Mouse (Mus musculus) heart, adult 2 months (tissue): ENCODE data around the gene Ccndbp1.

Experiments used
- CTCF ChIP-seq: fragments of 200-600 bp; IDR thresholded peaks from 2 replicates; pipeline ENCODE4 v1.8.1; 2022; ENCODE audit warnings: antibody characterized with exemption, mild to moderate bottlenecking, moderate library complexity
- EP300 ChIP-seq: fragments of 200-500 bp; IDR thresholded peaks from 2 replicates; pipeline ENCODE4 v1.6.1; 2011; ENCODE audit warnings: low read depth, low read length, control low read depth; ENCODE audit not compliant: insufficient read depth
- POLR2A ChIP-seq: fragments of 200-500 bp; IDR thresholded peaks from 2 replicates; pipeline ENCODE4 v1.6.1; 2011; ENCODE audit warnings: mild to moderate bottlenecking, low read depth, low read length, control low read depth; ENCODE audit not compliant: insufficient read depth

DNA sequence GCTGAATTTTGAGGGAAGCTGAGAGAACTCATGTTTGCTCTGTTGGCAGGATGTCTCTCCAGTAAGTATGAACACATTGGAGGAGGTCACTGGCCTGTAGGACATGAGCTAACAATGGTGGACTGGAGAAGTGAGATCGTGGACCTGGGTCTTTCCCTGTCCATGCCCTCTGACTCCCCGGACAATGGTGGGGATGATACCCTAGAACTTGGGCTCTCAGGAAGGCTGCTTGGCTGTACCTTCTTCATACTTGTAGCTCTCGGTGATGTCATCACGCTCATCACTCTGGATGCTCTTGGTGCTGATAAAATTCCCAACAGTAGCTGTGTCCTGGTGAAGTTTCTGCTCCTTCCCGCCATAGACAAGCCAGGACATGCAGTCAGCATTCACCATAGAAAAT is 44.0 kb downstream of the Ccndbp1 start:
- TF ChIP-seq POLR2A (no peak), CTCF (no peak), EP300 (no peak)
